Mouse (Mus musculus) testis, adult 2 months (tissue): ENCODE results near the gene Dcst2.

Experiments used
- CTCF ChIP-seq: fragments of 200-500 bp; IDR thresholded peaks from 2 replicates; pipeline ENCODE4 v1.5.1; 2012; ENCODE audit warnings: low read depth, mild to moderate bottlenecking, inconsistent platforms, low read length, moderate library complexity; ENCODE audit not compliant: control insufficient read depth, insufficient read depth, insufficient replicate concordance
- POLR2A ChIP-seq: fragments of 200-500 bp; IDR thresholded peaks from 2 replicates; pipeline ENCODE4 v1.6.1; 2012; ENCODE audit warnings: low read depth, mild to moderate bottlenecking, inconsistent platforms, low read length, moderate library complexity; ENCODE audit not compliant: control insufficient read depth

DNA sequence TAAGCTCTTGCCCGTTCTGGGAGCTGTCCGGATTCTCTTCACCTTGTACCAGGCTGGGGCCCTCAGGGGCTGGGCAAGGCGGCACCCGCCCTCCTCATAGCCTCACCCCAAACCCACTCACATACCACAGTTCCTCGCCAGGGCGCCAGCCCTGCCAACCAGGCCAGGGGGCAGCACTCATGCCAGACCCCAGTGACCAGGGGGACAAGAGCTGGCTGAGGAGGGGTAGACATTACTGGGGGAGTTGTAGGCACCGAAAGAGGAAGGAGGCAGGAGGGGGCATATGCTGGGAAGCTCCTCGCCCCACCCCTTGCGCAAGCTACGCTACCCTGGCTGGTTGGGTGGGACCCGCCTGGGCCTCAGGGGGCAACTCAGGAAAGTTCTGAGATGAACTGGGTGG lies 25.9 kb downstream of the Dcst2 start:
- no peak for TF ChIP-seq CTCF
- no peak for TF ChIP-seq POLR2A
